Mouse (Mus musculus) MEL-GATA-1-ER (cell line): ENCODE measurements at regions not wholly inside any gene's neighbourhood (a gene's known extent, or its start where the extent isn't known, plus 50 kb on each side); places are given as distances from the start of the nearest gene placed in this dataset.
A peak's percentile ranks its signal among the peaks of the same experiment; 100 is the strongest.
"Not testable (repeated sequence)": the region's sequence is repeated elsewhere in the genome, so short reads cannot be mapped to it uniquely, and the experiment has no call there.

Source experiments
- DNase-seq: peaks from one replicate; pipeline ENCODE4 v3.0.0-alpha.2; 2012; ENCODE audit warnings: low read depth; ENCODE audit errors: extremely low read depth

GRCm38 (mm10) chr15:8767624-8768571, 57.3 kb upstream of the Slc1a3 start:
- DNase-seq, result peak; percentile 85

GRCm38 (mm10) chr15:8766208-8766607, 55.6 kb upstream of the Slc1a3 start:
- DNase-seq, result not testable (repeated sequence)

- peak; percentile 79 for DNase-seq
Measured at GRCm38 (mm10) chr15:8761741-8762271, 51.2 kb upstream of the Slc1a3 start.

GRCm38 (mm10) chr15:8761132-8761531, 50.6 kb upstream of the Slc1a3 start:
- peak; percentile 77 for DNase-seq
